Mouse (Mus musculus) testis, adult 2 months (tissue): ENCODE results near the gene Rab11b. TPM values are rescaled to one million over a fixed set of nuclear protein-coding genes. Genes with fewer than 3 reads are reported as not detected.

ENCODE experiments used
- H3K27ac ChIP-seq: fragments of 200-500 bp; 2 replicates; pipeline ENCODE4 v1.5.1; 2012; ENCODE audit warnings: low read depth, low read length; ENCODE audit not compliant: control insufficient read depth, insufficient read depth
- H3K27me3 ChIP-seq: fragments of 200-500 bp; 2 replicates; pipeline ENCODE4 v1.6.1; 2012; ENCODE audit warnings: mild to moderate bottlenecking, low read length, moderate library complexity; ENCODE audit not compliant: control insufficient read depth, insufficient read depth
- H3K36me3 ChIP-seq: fragments of 200-500 bp; 2 replicates; pipeline ENCODE4 v1.6.1; 2012; ENCODE audit warnings: mild to moderate bottlenecking, low read length; ENCODE audit not compliant: control insufficient read depth, insufficient read depth
- H3K4me1 ChIP-seq: fragments of 200-500 bp; 2 replicates; pipeline ENCODE4 v1.6.1; 2012; ENCODE audit warnings: low read length; ENCODE audit not compliant: control insufficient read depth, insufficient read depth
- H3K4me3 ChIP-seq: fragments of 200-500 bp; 2 replicates; pipeline ENCODE4 v1.5.1; 2012; ENCODE audit warnings: low read depth, mild to moderate bottlenecking, low read length, moderate library complexity, mixed read lengths; ENCODE audit not compliant: control insufficient read depth
- CTCF ChIP-seq: fragments of 200-500 bp; IDR thresholded peaks from 2 replicates; pipeline ENCODE4 v1.5.1; 2012; ENCODE audit warnings: low read depth, mild to moderate bottlenecking, inconsistent platforms, low read length, moderate library complexity; ENCODE audit not compliant: control insufficient read depth, insufficient read depth, insufficient replicate concordance
- POLR2A ChIP-seq: fragments of 200-500 bp; IDR thresholded peaks from 2 replicates; pipeline ENCODE4 v1.6.1; 2012; ENCODE audit warnings: low read depth, mild to moderate bottlenecking, inconsistent platforms, low read length, moderate library complexity; ENCODE audit not compliant: control insufficient read depth
- polyA plus RNA-seq: library from polyadenylated mRNA; depleted of rRNA; stranded (reverse); fragments of >200 nt; gene quantifications from 2 replicates; pipeline ENCODE4 v1.2.3, GENCODE M21; 2012

The Rab11b gene
- polyA plus RNA-seq, 1 experiment: 196 TPM

GRCm38 (mm10) chr17:33771617-33772016 is 11.3 kb upstream of the Rab11b start:
- no peak overlapping the region for H3K4me3 ChIP-seq
- no peak overlapping the region for H3K27ac ChIP-seq

GRCm38 (mm10) chr17:33766389-33766788 is 6.1 kb upstream of the Rab11b start:
- Histone ChIP-seq H3K4me3 (no peak overlapping the region), H3K27ac (no peak overlapping the region), H3K27me3 (no peaks in the 10 kb centered on the region), H3K4me1 (no peaks in the 10 kb centered on the region), H3K36me3 (no peaks in the 10 kb centered on the region)
- TF ChIP-seq CTCF (no peak), POLR2A (no peak)

More at GRCm38 (mm10) chr17:33771617-33772016, 11.3 kb upstream of the Rab11b start:
- no peaks in the 10 kb centered on the region for H3K27me3 ChIP-seq
- H3K36me3 ChIP-seq: no peaks in the 10 kb centered on the region
- TF ChIP-seq POLR2A (no peak), CTCF (no peak)
- peaks cover 3% of the 10 kb centered on the region for H3K4me1 ChIP-seq

GRCm38 (mm10) chr17:33759767-33760254 is 519 bp downstream of the Rab11b start:
- H3K27ac ChIP-seq: peak overlapping the region; percentile 99
- H3K36me3 ChIP-seq: peaks cover 1% of the 10 kb centered on the region
- peak; percentile 64; the same call in 1 of the 2 replicates for TF ChIP-seq POLR2A
- TF ChIP-seq CTCF: no peak

GRCm38 (mm10) chr17:33757231-33757630 is 3.1 kb downstream of the Rab11b start:
- Histone ChIP-seq H3K36me3 (peaks cover 1% of the 10 kb centered on the region), H3K27ac (no peak overlapping the region), H3K4me3 (peak overlapping the region; percentile 4; the same call in 1 of the 2 replicates), H3K27me3 (no peaks in the 10 kb centered on the region), H3K4me1 (peaks cover 17% of the 10 kb centered on the region)
- no peak for TF ChIP-seq CTCF
- no peak for TF ChIP-seq POLR2A

More at GRCm38 (mm10) chr17:33759767-33760254, 519 bp downstream of the Rab11b start:
- Histone ChIP-seq H3K4me1 (peaks cover 17% of the 10 kb centered on the region), H3K4me3 (peak overlapping the region; percentile 97), H3K27me3 (no peaks in the 10 kb centered on the region)

- Histone ChIP-seq H3K27ac (peak overlapping the region; percentile 26; the same call in 1 of the 2 replicates), H3K27me3 (no peaks in the 10 kb centered on the region), H3K36me3 (peaks cover 1% of the 10 kb centered on the region), H3K4me3 (no peak overlapping the region), H3K4me1 (peaks cover 17% of the 10 kb centered on the region)
- TF ChIP-seq CTCF (no peak), POLR2A (no peak)
Measured at GRCm38 (mm10) chr17:33756108-33756790, 4.1 kb downstream of the Rab11b start.

GRCm38 (mm10) chr17:33755418-33756107 is 4.8 kb downstream of the Rab11b start:
- H3K36me3 ChIP-seq: peaks cover 1% of the 10 kb centered on the region
- H3K4me1 ChIP-seq: peaks cover 14% of the 10 kb centered on the region
- TF ChIP-seq POLR2A (no peak), CTCF (no peak)
- 0 out of 2 replicates have a peak overlapping the region, but pooled peaks have one; percentile 26 for H3K27ac ChIP-seq
- H3K4me3 ChIP-seq: no peak overlapping the region
- no peaks in the 10 kb centered on the region for H3K27me3 ChIP-seq

GRCm38 (mm10) chr17:33754656-33755055 is 5.7 kb downstream of the Rab11b start:
- Histone ChIP-seq H3K4me3 (no peak overlapping the region), H3K36me3 (peaks cover 1% of the 10 kb centered on the region), H3K27me3 (no peaks in the 10 kb centered on the region), H3K4me1 (peaks cover 14% of the 10 kb centered on the region), H3K27ac (no peak overlapping the region)
- no peak for TF ChIP-seq POLR2A
- TF ChIP-seq CTCF: no peak
